Mouse (Mus musculus) thymus, adult 2 months (tissue): ENCODE measurements around the gene Eras.

Experiments
- CTCF ChIP-seq: fragments of 200-500 bp; IDR thresholded peaks from 2 replicates; pipeline ENCODE4 v1.5.1; 2012; ENCODE audit warnings: mild to moderate bottlenecking, control low read depth, low read length, moderate library complexity, borderline replicate concordance; ENCODE audit not compliant: control insufficient read depth, poor library complexity, insufficient read depth; ENCODE audit errors: extremely low read depth
- POLR2A ChIP-seq: fragments of 200-500 bp; IDR thresholded peaks from 2 replicates; pipeline ENCODE4 v1.6.1; 2012; ENCODE audit warnings: mild to moderate bottlenecking, low read length, control low read depth, moderate library complexity; ENCODE audit not compliant: control insufficient read depth, poor library complexity, insufficient read depth; ENCODE audit errors: extremely low read depth

- no peak for TF ChIP-seq CTCF
- no peak for TF ChIP-seq POLR2A
Observed at GRCm38 (mm10) chrX:7937667-7938066, 9.3 kb upstream of the Eras start.
